Mouse (Mus musculus): Measurements from ENCODE around the gene Wfikkn2.

DNA sequence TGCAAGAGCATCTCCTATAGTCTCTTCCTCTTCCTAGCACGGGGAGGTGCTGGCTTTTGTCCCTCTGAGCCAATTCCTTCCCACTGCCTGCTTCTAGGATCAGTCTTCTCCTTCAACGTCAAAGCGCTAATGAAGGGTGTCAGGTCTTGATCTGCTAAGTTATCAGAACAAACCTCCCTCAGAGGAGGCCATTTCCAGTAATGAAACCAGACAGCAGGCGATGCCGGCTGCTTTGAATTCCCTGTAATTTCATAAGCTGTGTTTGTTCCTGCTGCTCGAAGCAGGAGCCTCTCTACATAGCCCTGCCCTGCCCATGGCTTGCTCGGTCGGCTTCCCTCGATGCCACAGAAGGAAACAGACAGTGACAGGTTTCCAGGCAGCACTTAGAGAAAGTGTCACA lies 1.4 kb downstream of the Wfikkn2 start:
- TF ChIP-seq GATA1 (IDR thresholded peaks at IDR 0.05; ENCODE audit: borderline replicate concordance, low read length) (no peak), FLI1 (IDR thresholded peaks at IDR 0.05; ENCODE audit: low read length) (no peak)
